Mouse (Mus musculus): ENCODE data around the gene Cnot6l. TPM values are rescaled to one million over a fixed set of nuclear protein-coding genes. Genes with fewer than 3 reads are reported as not detected.

Gene Cnot6l
- total RNA-seq, 1 experiment = 8.4 TPM

- Histone ChIP-seq H3K4me3 (ENCODE audit: insufficient read depth in 1 of 2, low read depth in 1 of 2, low read length in 2 of 2, poor library complexity in 1 of 2, severe bottlenecking in 1 of 2) (no peak overlapping the region), H3K27ac (ENCODE audit: insufficient read depth, low read depth, low read length, poor library complexity, severe bottlenecking) (no peak overlapping the region), H3K9me3 (ENCODE audit: control insufficient read depth, insufficient read depth, low read depth, low read length) (no peaks in the 10 kb centered on the region), H3K4me1 (ENCODE audit: control insufficient read depth in 2 of 2, insufficient read depth in 2 of 2, low read length in 2 of 2, poor library complexity in 1 of 2) (no peaks in the 10 kb centered on the region), H3K9ac (ENCODE audit: insufficient read depth, low read depth, low read length, poor library complexity, severe bottlenecking) (no peak overlapping the region), H3K36me3 (ENCODE audit: control insufficient read depth, insufficient read depth, low read length, poor library complexity, severe bottlenecking) (no peaks in the 10 kb centered on the region)
- TF ChIP-seq HCFC1 (IDR thresholded peaks at IDR 0.05; ENCODE audit: borderline replicate concordance, insufficient read depth, low read length) (no peak), CHD2 (IDR thresholded peaks at IDR 0.05; ENCODE audit: low read depth, low read length) (no peak), ZNF384 (IDR thresholded peaks at IDR 0.05; ENCODE audit: low read depth, low read length) (no peak), ZC3H11A (IDR thresholded peaks at IDR 0.05; ENCODE audit: borderline replicate concordance, low read depth, low read length) (no peak), MAFK (IDR thresholded peaks at IDR 0.05; ENCODE audit: insufficient read depth, low read depth, low read length) (no peak)
- in situ Hi-C loops (cut with MboI; ENCODE audit: low sequenced_read_pairs in 2 of 2, unreplicated experiment in 2 of 2) = no loop called here
- DNase-seq (ENCODE audit: low read depth, low spot score) = no peak
Observed at GRCm38 (mm10) chr5:96029821-96030220, 134.2 kb downstream of the Cnot6l start.

Other genes starting within 250 kb of the Cnot6l start
- not detected in 2 replicates for gene Cxcl13, start 207.2 kb downstream of the Cnot6l start, total RNA-seq (2012; rRNA removed)
- 19.6 and 27.9 TPM in 2 replicates for gene Mrpl1, start 45.3 kb upstream of the Cnot6l start, total RNA-seq (2012; rRNA removed)
- gene Fras1, start 209.8 kb upstream of the Cnot6l start, total RNA-seq (2012; rRNA removed) = 1.6 and 2.2 TPM in 2 replicates

Measured in ES-E14 (cell line).